Mouse (Mus musculus): ENCODE results near the gene Tdrd1.

GRCm38 (mm10) chr19:56897654-56898053 is 71.6 kb downstream of the Tdrd1 start:
- TF ChIP-seq CTCF (IDR thresholded peaks at IDR 0.05; ENCODE audit: low read depth, low read length) (no peak), POLR2A (IDR thresholded peaks at IDR 0.05; ENCODE audit: extremely low read depth, insufficient read depth, low read length) (no peak)

All from liver, adult 2 months (tissue).